Mouse (Mus musculus): ENCODE data around the gene Tomm20. TPM values are rescaled to one million over a fixed set of nuclear protein-coding genes. Genes with fewer than 3 reads are reported as not detected.

Gene Tomm20
- polyA plus RNA-seq, 1 experiment from 2014 or later: 222 TPM

DNA sequence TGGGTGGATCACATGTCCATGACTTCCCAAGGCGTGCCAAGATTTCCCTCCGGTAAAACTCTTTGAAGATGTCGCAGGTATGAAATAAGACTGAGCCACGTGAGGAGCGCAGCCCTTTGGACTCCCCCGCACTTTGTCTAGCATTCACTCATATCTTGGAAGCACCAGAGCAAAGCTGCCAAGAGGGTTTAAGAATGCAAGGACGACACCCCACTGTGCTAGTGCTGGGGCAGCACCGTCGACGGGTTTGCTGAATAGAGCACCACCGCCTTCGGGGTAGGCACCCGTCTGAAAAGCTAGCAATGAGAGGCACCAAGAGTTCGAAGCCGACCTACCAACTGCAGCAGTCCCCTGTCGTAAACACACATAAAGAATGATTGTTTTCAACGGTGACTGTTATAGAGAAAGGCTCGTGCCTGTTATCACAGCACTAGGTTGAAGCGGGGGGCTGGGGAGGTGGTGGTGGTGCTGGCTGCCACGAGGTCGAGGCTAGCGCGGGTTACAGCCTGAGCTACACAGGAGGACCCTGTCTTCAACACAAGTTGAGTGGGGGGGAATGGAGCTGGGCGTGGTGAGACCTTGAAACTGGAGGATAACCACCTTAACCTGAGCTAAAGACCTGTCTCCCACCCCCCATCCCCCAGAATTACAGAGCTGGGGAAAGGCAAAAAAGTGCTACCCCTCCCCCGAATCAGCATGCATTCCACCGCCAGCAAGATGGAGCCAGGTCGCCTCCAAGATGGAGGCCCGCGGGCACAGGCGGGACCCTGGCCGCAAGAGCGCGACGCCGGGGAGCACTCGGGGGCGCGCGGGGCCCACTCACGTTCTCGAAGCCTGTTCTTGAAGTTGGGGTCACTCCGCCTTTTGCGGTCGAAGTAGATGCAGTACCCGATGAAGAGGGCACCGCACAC is 608 bp downstream of the Tomm20 start:
- WGBS: under 1% methylated on average over 46 of the region's 46 CpGs
- Histone ChIP-seq H3K9me3 (ENCODE audit: control insufficient read depth, low read length) (no peaks in the 10 kb centered on the region), H3K36me3 (ENCODE audit: control insufficient read depth, insufficient read depth, low read length) (no peaks in the 10 kb centered on the region; the same call in 1 of the 2 replicates), H3K27ac (ENCODE audit: low read depth, low read length) (peak overlapping the region; percentile 80), H3K4me1 (ENCODE audit: control insufficient read depth, insufficient read depth, low read length) (peaks cover 17% of the 10 kb centered on the region), H3K4me2 (ENCODE audit: low read depth, low read length) (peak overlapping the region; percentile 92), H3K9ac (replicated peaks; ENCODE audit: low read depth, low read length) (peak overlapping the region; percentile 72), H3K27me3 (ENCODE audit: control insufficient read depth, insufficient read depth, low read length) (no peaks in the 10 kb centered on the region), H3K4me3 (ENCODE audit: low read depth, low read length) (peak overlapping the region; percentile 68)
- ATAC-seq (ENCODE audit: low read depth): peak; percentile 77

GRCm38 (mm10) chr8:126943565-126943964 is 2.1 kb downstream of the Tomm20 start:
- H3K36me3 ChIP-seq (ENCODE audit: control insufficient read depth, insufficient read depth, low read length): 0 out of 2 replicates have a peak, but pooled peaks cover 4% of the 10 kb centered on the region
- H3K27me3 ChIP-seq (ENCODE audit: control insufficient read depth, insufficient read depth, low read length): no peaks in the 10 kb centered on the region
- no peaks in the 10 kb centered on the region for H3K9me3 ChIP-seq (ENCODE audit: control insufficient read depth, low read length)
- H3K27ac ChIP-seq (ENCODE audit: low read depth, low read length): no peak overlapping the region
- peak overlapping the region; percentile 68; the same call in 1 of the 2 replicates for H3K4me3 ChIP-seq (ENCODE audit: low read depth, low read length)
- no peak for ATAC-seq (ENCODE audit: low read depth)
- no peak overlapping the region for H3K9ac ChIP-seq (replicated peaks; ENCODE audit: low read depth, low read length)
- H3K4me2 ChIP-seq (ENCODE audit: low read depth, low read length): no peak overlapping the region
- H3K4me1 ChIP-seq (ENCODE audit: control insufficient read depth, insufficient read depth, low read length): peaks cover 17% of the 10 kb centered on the region
- WGBS: 95% methylated on average over 7 of the region's 7 CpGs

DNA sequence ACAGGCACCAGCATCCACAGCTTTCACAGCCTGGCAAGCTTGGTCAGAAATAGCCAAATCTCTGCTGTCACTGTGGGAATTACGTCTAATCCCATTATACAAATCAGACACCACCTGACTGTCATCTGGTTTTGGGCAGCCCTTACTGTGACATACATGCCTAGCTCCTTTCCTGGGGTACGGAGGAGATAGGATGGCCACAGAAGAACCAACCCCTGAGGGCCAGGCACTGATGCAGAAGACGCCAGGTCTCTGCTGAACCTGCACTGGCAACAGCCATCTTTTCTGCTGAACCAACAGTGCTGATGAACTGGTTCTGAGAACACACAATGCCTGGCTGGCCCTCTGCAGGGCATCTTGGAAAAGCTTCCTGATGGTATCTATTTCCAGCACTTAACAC is 8.3 kb downstream of the Tomm20 start:
- Histone ChIP-seq H3K27ac (ENCODE audit: low read depth, low read length) (no peak overlapping the region), H3K4me3 (ENCODE audit: low read depth, low read length) (no peak overlapping the region), H3K4me2 (ENCODE audit: low read depth, low read length) (no peak overlapping the region), H3K9ac (replicated peaks; ENCODE audit: low read depth, low read length) (no peak overlapping the region), H3K36me3 (ENCODE audit: control insufficient read depth, insufficient read depth, low read length) (peaks cover 46% of the 10 kb centered on the region), H3K4me1 (ENCODE audit: control insufficient read depth, insufficient read depth, low read length) (no peaks in the 10 kb centered on the region), H3K27me3 (ENCODE audit: control insufficient read depth, insufficient read depth, low read length) (no peaks in the 10 kb centered on the region), H3K9me3 (ENCODE audit: control insufficient read depth, low read length) (no peaks in the 10 kb centered on the region)
- no peak for ATAC-seq (ENCODE audit: low read depth)
- 93% methylated on average over 3 of the region's 3 CpGs for WGBS

- no peaks in the 10 kb centered on the region for H3K9me3 ChIP-seq (ENCODE audit: control insufficient read depth, low read length)
- H3K9ac ChIP-seq (replicated peaks; ENCODE audit: low read depth, low read length): no peak overlapping the region
- ATAC-seq (ENCODE audit: low read depth): no peak
- no peaks in the 10 kb centered on the region for H3K27me3 ChIP-seq (ENCODE audit: control insufficient read depth, insufficient read depth, low read length)
- peaks cover 48% of the 10 kb centered on the region for H3K36me3 ChIP-seq (ENCODE audit: control insufficient read depth, insufficient read depth, low read length)
- H3K27ac ChIP-seq (ENCODE audit: low read depth, low read length): no peak overlapping the region
- no peaks in the 10 kb centered on the region for H3K4me1 ChIP-seq (ENCODE audit: control insufficient read depth, insufficient read depth, low read length)
- H3K4me2 ChIP-seq (ENCODE audit: low read depth, low read length): no peak overlapping the region
- no peak overlapping the region for H3K4me3 ChIP-seq (ENCODE audit: low read depth, low read length)
These were observed 9.7 kb downstream of the Tomm20 start for GRCm38 (mm10) chr8:126935932-126936331.

DNA sequence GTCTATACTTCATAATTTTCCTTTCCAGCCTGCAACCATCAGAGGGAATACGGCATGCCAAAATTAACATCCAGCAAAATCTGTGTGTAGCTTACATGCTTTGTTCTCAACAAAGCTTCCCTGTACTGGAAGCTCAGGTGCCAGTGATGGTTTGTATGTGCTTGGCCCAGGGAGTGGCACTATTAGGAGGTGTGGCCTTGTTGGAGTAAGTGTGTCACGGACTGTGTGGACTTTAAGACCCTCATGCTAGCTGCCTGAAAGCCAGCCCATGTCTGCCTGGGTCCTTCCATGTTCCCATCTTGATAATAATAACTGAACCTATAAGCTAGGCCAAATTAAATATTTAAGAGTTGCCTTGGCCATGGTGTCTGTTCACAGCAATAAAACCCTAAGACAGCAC is 10.3 kb downstream of the Tomm20 start:
- Histone ChIP-seq H3K9me3 (ENCODE audit: control insufficient read depth, low read length) (no peaks in the 10 kb centered on the region), H3K9ac (replicated peaks; ENCODE audit: low read depth, low read length) (no peak overlapping the region), H3K4me1 (ENCODE audit: control insufficient read depth, insufficient read depth, low read length) (no peaks in the 10 kb centered on the region), H3K4me3 (ENCODE audit: low read depth, low read length) (no peak overlapping the region), H3K4me2 (ENCODE audit: low read depth, low read length) (no peak overlapping the region), H3K27ac (ENCODE audit: low read depth, low read length) (no peak overlapping the region), H3K27me3 (ENCODE audit: control insufficient read depth, insufficient read depth, low read length) (no peaks in the 10 kb centered on the region), H3K36me3 (ENCODE audit: control insufficient read depth, insufficient read depth, low read length) (peaks cover 48% of the 10 kb centered on the region)
- 98% methylated on average over 2 of the region's 2 CpGs for WGBS
- ATAC-seq (ENCODE audit: low read depth): no peak

- no peaks in the 10 kb centered on the region for H3K9me3 ChIP-seq (ENCODE audit: control insufficient read depth, low read length)
- H3K4me2 ChIP-seq (ENCODE audit: low read depth, low read length): no peak overlapping the region
- no peak for ATAC-seq (ENCODE audit: low read depth)
- no peaks in the 10 kb centered on the region for H3K4me1 ChIP-seq (ENCODE audit: control insufficient read depth, insufficient read depth, low read length)
- 88% methylated on average over 1 of the region's 1 CpGs for WGBS
- no peak overlapping the region for H3K9ac ChIP-seq (replicated peaks; ENCODE audit: low read depth, low read length)
- no peak overlapping the region for H3K27ac ChIP-seq (ENCODE audit: low read depth, low read length)
- H3K27me3 ChIP-seq (ENCODE audit: control insufficient read depth, insufficient read depth, low read length): no peaks in the 10 kb centered on the region
- peaks cover 39% of the 10 kb centered on the region for H3K36me3 ChIP-seq (ENCODE audit: control insufficient read depth, insufficient read depth, low read length)
- H3K4me3 ChIP-seq (ENCODE audit: low read depth, low read length): no peak overlapping the region
These were observed 13.0 kb downstream of the Tomm20 start for GRCm38 (mm10) chr8:126932656-126933055.

- H3K9ac ChIP-seq (replicated peaks; ENCODE audit: low read depth, low read length): no peak overlapping the region
These were observed 13.4 kb downstream of the Tomm20 start for GRCm38 (mm10) chr8:126932249-126932648.

GRCm38 (mm10) chr8:126931720-126932119 is 13.9 kb downstream of the Tomm20 start:
- WGBS: 63% methylated on average over 2 of the region's 2 CpGs
- H3K9ac ChIP-seq (replicated peaks; ENCODE audit: low read depth, low read length): no peak overlapping the region
- H3K27me3 ChIP-seq (ENCODE audit: control insufficient read depth, insufficient read depth, low read length): no peaks in the 10 kb centered on the region
- no peak for ATAC-seq (ENCODE audit: low read depth)
- no peaks in the 10 kb centered on the region for H3K4me1 ChIP-seq (ENCODE audit: control insufficient read depth, insufficient read depth, low read length)
- no peak overlapping the region for H3K4me2 ChIP-seq (ENCODE audit: low read depth, low read length)
- H3K9me3 ChIP-seq (ENCODE audit: control insufficient read depth, low read length): no peaks in the 10 kb centered on the region
- peaks cover 30% of the 10 kb centered on the region for H3K36me3 ChIP-seq (ENCODE audit: control insufficient read depth, insufficient read depth, low read length)
- H3K4me3 ChIP-seq (ENCODE audit: low read depth, low read length): no peak overlapping the region
- no peak overlapping the region for H3K27ac ChIP-seq (ENCODE audit: low read depth, low read length)

More at GRCm38 (mm10) chr8:126932249-126932648, 13.4 kb downstream of the Tomm20 start:
- WGBS: 100% methylated on average over 1 of the region's 1 CpGs
- H3K4me3 ChIP-seq (ENCODE audit: low read depth, low read length): no peak overlapping the region
- H3K27me3 ChIP-seq (ENCODE audit: control insufficient read depth, insufficient read depth, low read length): no peaks in the 10 kb centered on the region
- H3K4me1 ChIP-seq (ENCODE audit: control insufficient read depth, insufficient read depth, low read length): no peaks in the 10 kb centered on the region
- H3K27ac ChIP-seq (ENCODE audit: low read depth, low read length): no peak overlapping the region
- H3K4me2 ChIP-seq (ENCODE audit: low read depth, low read length): no peak overlapping the region
- peaks cover 35% of the 10 kb centered on the region for H3K36me3 ChIP-seq (ENCODE audit: control insufficient read depth, insufficient read depth, low read length)
- H3K9me3 ChIP-seq (ENCODE audit: control insufficient read depth, low read length): no peaks in the 10 kb centered on the region
- no peak for ATAC-seq (ENCODE audit: low read depth)

- no peak overlapping the region for H3K27ac ChIP-seq (ENCODE audit: low read depth, low read length)
- no peaks in the 10 kb centered on the region for H3K4me1 ChIP-seq (ENCODE audit: control insufficient read depth, insufficient read depth, low read length)
- H3K4me3 ChIP-seq (ENCODE audit: low read depth, low read length): no peak overlapping the region
- H3K27me3 ChIP-seq (ENCODE audit: control insufficient read depth, insufficient read depth, low read length): no peaks in the 10 kb centered on the region
- 0 out of 2 replicates have a peak, but pooled peaks have one; percentile 21 for ATAC-seq (ENCODE audit: low read depth)
- WGBS: 83% methylated on average over 3 of the region's 3 CpGs
- H3K4me2 ChIP-seq (ENCODE audit: low read depth, low read length): no peak overlapping the region
- H3K9ac ChIP-seq (replicated peaks; ENCODE audit: low read depth, low read length): no peak overlapping the region
- H3K36me3 ChIP-seq (ENCODE audit: control insufficient read depth, insufficient read depth, low read length): peaks cover 14% of the 10 kb centered on the region; the same call in 1 of the 2 replicates
- no peaks in the 10 kb centered on the region for H3K9me3 ChIP-seq (ENCODE audit: control insufficient read depth, low read length)
These were observed 16.0 kb downstream of the Tomm20 start for GRCm38 (mm10) chr8:126929607-126930161.
